Mouse (Mus musculus): ENCODE results near the gene Slc38a9.

Slc38a9 gene

GRCm38 (mm10) chr13:112660574-112661381, at the start of gene Slc38a9:
Gene Slc38a9 (plus strand): TSS chr13:112660751.
- peak; percentile 95 for DNase-seq (ENCODE audit: low read depth, low spot score)

GRCm38 (mm10) chr13:112621592-112621991, 39.0 kb upstream of the Slc38a9 start:
- DNase-seq (ENCODE audit: low read depth, low spot score) = no peak

GRCm38 (mm10) chr13:112623656-112624055, 36.9 kb upstream of the Slc38a9 start:
- DNase-seq (ENCODE audit: low read depth, low spot score) = no peak

GRCm38 (mm10) chr13:112624622-112625021, 35.9 kb upstream of the Slc38a9 start:
- no peak for DNase-seq (ENCODE audit: low read depth, low spot score)

GRCm38 (mm10) chr13:112625566-112625965, 35.0 kb upstream of the Slc38a9 start:
- DNase-seq (ENCODE audit: low read depth, low spot score) = no peak

GRCm38 (mm10) chr13:112635174-112635837, 25.2 kb upstream of the Slc38a9 start:
- DNase-seq (ENCODE audit: low read depth, low spot score) = no peak

- DNase-seq (ENCODE audit: low read depth, low spot score) = no peak
These were observed 24.1 kb upstream of the Slc38a9 start for GRCm38 (mm10) chr13:112636498-112636897.

GRCm38 (mm10) chr13:112639111-112639510, 21.4 kb upstream of the Slc38a9 start:
- no peak for DNase-seq (ENCODE audit: low read depth, low spot score)

GRCm38 (mm10) chr13:112642897-112643296, 17.7 kb upstream of the Slc38a9 start:
- DNase-seq (ENCODE audit: low read depth, low spot score) = no peak

GRCm38 (mm10) chr13:112644996-112645395, 15.6 kb upstream of the Slc38a9 start:
- DNase-seq (ENCODE audit: low read depth, low spot score) = no peak

- DNase-seq (ENCODE audit: low read depth, low spot score) = no peak
These were observed 14.9 kb upstream of the Slc38a9 start for GRCm38 (mm10) chr13:112645529-112646186.

GRCm38 (mm10) chr13:112651183-112651582, 9.4 kb upstream of the Slc38a9 start:
- DNase-seq (ENCODE audit: low read depth, low spot score) = no peak

- DNase-seq (ENCODE audit: low read depth, low spot score) = peak; percentile 83
These were observed 8.3 kb upstream of the Slc38a9 start, which contains the start of gene Ddx4 for GRCm38 (mm10) chr13:112652205-112652604. Gene Ddx4 (minus strand): TSS chr13:112652475.

- no peak for DNase-seq (ENCODE audit: low read depth, low spot score)
These were observed 471 bp upstream of the Slc38a9 start for GRCm38 (mm10) chr13:112659986-112660573.

GRCm38 (mm10) chr13:112661687-112662086, 1.1 kb downstream of the Slc38a9 start:
- DNase-seq (ENCODE audit: low read depth, low spot score) = no peak

- DNase-seq (ENCODE audit: low read depth, low spot score) = no peak
These were observed 6.0 kb downstream of the Slc38a9 start for GRCm38 (mm10) chr13:112666433-112667024.

- no peak for DNase-seq (ENCODE audit: low read depth, low spot score)
These were observed 6.7 kb downstream of the Slc38a9 start for GRCm38 (mm10) chr13:112667215-112667614.

GRCm38 (mm10) chr13:112671708-112672107, 11.2 kb downstream of the Slc38a9 start:
- DNase-seq (ENCODE audit: low read depth, low spot score) = peak; percentile 48

GRCm38 (mm10) chr13:112672797-112673196, 12.2 kb downstream of the Slc38a9 start:
- DNase-seq (ENCODE audit: low read depth, low spot score) = no peak

- peak; percentile 69 for DNase-seq (ENCODE audit: low read depth, low spot score)
These were observed 13.4 kb downstream of the Slc38a9 start for GRCm38 (mm10) chr13:112673899-112674447.

- peak; percentile 65 for DNase-seq (ENCODE audit: low read depth, low spot score)
These were observed 17.6 kb downstream of the Slc38a9 start for GRCm38 (mm10) chr13:112678154-112678553.
